Mouse (Mus musculus) small intestine, adult 2 months (tissue): Measurements from ENCODE around the gene Efhd1. TPM values are rescaled to one million over a fixed set of nuclear protein-coding genes. Genes with fewer than 3 reads are reported as not detected.

Source experiments
- H3K27ac ChIP-seq: fragments of 200-500 bp; 2 replicates; pipeline ENCODE4 v1.5.1; 2012; ENCODE audit warnings: low read depth, low read length, control low read depth, inconsistent platforms; ENCODE audit not compliant: insufficient read depth
- H3K27me3 ChIP-seq: fragments of 200-500 bp; 2 replicates; pipeline ENCODE4 v1.6.1; 2012; ENCODE audit warnings: mild to moderate bottlenecking, moderate library complexity, low read length, inconsistent platforms; ENCODE audit not compliant: control insufficient read depth, insufficient read depth
- H3K36me3 ChIP-seq: fragments of 200-500 bp; 2 replicates; pipeline ENCODE4 v1.6.1; 2012; ENCODE audit warnings: mild to moderate bottlenecking, low read length, control low read depth, inconsistent platforms; ENCODE audit not compliant: control insufficient read depth, insufficient read depth
- H3K4me1 ChIP-seq: fragments of 200-500 bp; 2 replicates; pipeline ENCODE4 v1.6.1; 2012; ENCODE audit warnings: low read length, inconsistent platforms, mixed read lengths; ENCODE audit not compliant: control insufficient read depth, insufficient read depth, insufficient read length
- H3K4me3 ChIP-seq: fragments of 200-500 bp; 2 replicates; pipeline ENCODE4 v1.5.1; 2012; ENCODE audit warnings: low read depth, mild to moderate bottlenecking, control low read depth, inconsistent platforms, low read length, moderate library complexity
- CTCF ChIP-seq: fragments of 200-500 bp; IDR thresholded peaks from 2 replicates; pipeline ENCODE4 v1.5.1; 2012; ENCODE audit warnings: low read depth, mild to moderate bottlenecking, control low read depth, inconsistent platforms, low read length, moderate library complexity, mixed read lengths; ENCODE audit not compliant: insufficient replicate concordance, insufficient read length; ENCODE audit errors: extremely low read depth
- POLR2A ChIP-seq: fragments of 200-500 bp; IDR thresholded peaks from 2 replicates; pipeline ENCODE4 v1.6.1; 2012; ENCODE audit warnings: low read depth, mild to moderate bottlenecking, control low read depth, inconsistent platforms, low read length, moderate library complexity
- WGBS: fragments of 180-500 bp; shearing (Covaris S2); methylation state at CpG from one replicate; pipeline ENCODE4 v1.1.7; 2018; 5-methylcytosine and 5-hydroxymethylcytosine counted together
- polyA plus RNA-seq: library from polyadenylated mRNA; depleted of rRNA; stranded (reverse); fragments of >200 nt; gene quantifications from 2 replicates; pipeline ENCODE4 v1.2.3, GENCODE M21; 2012; rRNA removed

Gene Efhd1
- polyA plus RNA-seq, 1 experiment: 1.5 TPM

DNA sequence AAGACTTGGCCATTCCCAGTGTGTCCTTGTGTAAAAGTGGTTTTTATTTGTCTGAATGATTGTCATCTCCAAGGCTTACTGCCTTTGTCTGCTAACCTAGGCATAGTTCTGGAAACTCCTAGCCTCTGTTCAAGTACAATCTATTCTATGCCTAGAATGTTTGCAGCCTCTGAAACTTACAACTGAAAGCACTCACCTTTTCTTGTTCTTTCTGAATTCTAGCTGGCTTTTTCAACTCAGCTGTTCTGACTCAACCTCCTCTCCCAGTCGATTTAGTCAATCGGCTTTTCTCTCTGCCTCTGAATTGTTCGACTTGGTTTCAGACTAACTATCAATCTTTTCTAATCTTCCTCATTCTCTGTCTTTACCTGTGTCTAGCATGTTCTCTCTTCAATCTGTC, 58.6 kb downstream of the Efhd1 start:
- Histone ChIP-seq H3K4me1 (peaks cover 5% of the 10 kb centered on the region), H3K27ac (no peak overlapping the region), H3K36me3 (no peaks in the 10 kb centered on the region), H3K27me3 (no peaks in the 10 kb centered on the region), H3K4me3 (no peak overlapping the region)
- WGBS: 97% methylated on average over 3 of the region's 3 CpGs
- TF ChIP-seq POLR2A (no peak), CTCF (no peak)

DNA sequence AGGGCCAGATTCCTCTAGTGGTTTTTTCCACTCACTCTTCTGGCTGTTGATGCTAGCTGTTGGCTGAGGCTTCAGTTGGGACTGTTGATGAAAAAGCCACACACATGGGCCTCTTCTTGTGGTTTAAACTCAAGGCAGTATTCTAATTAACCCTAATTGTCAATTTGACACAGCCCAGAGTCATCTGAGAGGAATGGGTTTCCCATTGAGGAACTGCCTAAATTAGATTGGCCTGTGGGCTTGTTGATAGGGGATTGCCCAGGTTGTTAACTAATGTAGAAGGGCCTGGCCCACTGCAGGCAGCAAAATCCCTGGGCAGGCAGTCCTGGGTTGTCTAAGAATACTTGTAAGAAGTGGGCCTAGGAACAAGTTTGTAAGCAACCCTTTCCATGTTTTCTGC, 60.5 kb downstream of the Efhd1 start:
- TF ChIP-seq POLR2A (no peak), CTCF (no peak)
- Histone ChIP-seq H3K27ac (no peak overlapping the region), H3K4me3 (no peak overlapping the region), H3K4me1 (peaks cover 7% of the 10 kb centered on the region), H3K27me3 (no peaks in the 10 kb centered on the region), H3K36me3 (0 out of 2 replicates have a peak, but pooled peaks cover under 1% of the 10 kb centered on the region)

DNA sequence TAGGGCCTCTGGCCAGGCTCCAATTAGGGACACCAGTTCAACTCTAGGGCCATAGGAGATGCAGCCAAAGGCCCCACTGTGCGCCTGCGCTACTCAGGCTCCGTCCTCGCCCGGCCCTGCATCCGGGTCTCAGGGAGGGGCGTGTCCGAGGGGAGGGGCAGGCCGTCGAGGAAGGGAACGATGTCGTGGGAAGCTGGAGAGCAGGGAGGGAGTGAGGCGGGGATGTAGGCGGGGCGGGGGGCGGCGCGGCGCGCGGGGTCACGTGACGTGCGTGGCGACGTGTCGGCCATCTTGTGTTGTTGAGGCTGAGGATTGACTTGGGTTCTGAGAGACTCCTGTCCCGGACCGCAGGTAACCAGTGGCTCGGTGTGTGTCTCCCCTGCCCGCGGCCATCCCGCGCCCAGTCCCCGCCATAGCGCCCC, 62.6 kb downstream of the Efhd1 start, which contains the start of gene Gigyf2:
Gigyf2 (plus strand) TSS at position 257 of the 422 bp plus-strand sequence.
- H3K4me3 ChIP-seq: peak within 1 kb of the TSS; percentile 99
- TF ChIP-seq POLR2A (peak; percentile 70; the same call in 1 of the 2 replicates), CTCF (no peak)
- peaks cover 6% of the 10 kb centered on the region; the same call in 1 of the 2 replicates for H3K36me3 ChIP-seq
- WGBS: under 1% methylated on average over 36 of the region's 36 CpGs
- peaks cover 7% of the 10 kb centered on the region for H3K4me1 ChIP-seq
- no peaks in the 10 kb centered on the region for H3K27me3 ChIP-seq
- H3K27ac ChIP-seq: peak within 1 kb of the TSS; percentile 25

DNA sequence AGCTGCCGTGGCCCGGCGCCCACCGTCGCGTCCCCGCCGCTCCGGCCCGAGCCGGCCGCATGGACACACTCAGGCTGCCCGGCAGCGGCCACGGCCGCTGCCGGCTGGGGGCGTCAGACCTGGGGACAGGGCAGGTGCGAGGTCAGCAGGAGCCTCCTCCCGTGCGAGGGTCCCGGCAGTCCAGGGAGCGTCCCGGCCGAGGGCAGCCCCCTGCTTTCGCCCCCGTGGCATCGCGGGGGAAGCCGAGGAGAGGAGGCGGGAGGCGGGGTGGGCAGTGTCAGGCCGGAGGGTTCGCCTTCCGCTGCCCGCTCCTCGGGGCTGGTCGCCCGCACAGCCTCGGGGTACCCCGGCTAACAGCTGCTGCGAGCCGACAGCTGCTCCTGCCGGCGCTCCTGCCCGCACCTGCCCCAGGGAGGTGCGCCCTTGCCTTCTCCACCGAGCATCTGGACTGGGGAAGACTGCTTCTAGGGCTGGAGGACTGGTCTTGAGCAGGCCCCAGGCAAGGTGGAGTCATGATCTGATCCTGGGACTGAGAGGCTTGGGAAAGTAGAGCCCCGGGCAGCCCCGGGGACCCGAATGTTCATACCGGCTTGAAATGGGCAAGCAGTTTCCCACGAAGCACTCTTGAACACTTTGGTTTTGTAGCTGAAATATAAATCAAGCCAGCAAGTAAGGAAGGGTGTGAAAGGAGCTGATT, 63.1 kb downstream of the Efhd1 start:
- Histone ChIP-seq H3K36me3 (peaks cover 7% of the 10 kb centered on the region; the same call in 1 of the 2 replicates), H3K27me3 (no peaks in the 10 kb centered on the region), H3K4me3 (peak overlapping the region; percentile 99), H3K27ac (peak overlapping the region; percentile 25), H3K4me1 (peaks cover 7% of the 10 kb centered on the region)
- TF ChIP-seq POLR2A (no peak; the same call in 1 of the 2 replicates), CTCF (no peak)
- WGBS: under 1% methylated on average over 53 of the region's 53 CpGs

DNA sequence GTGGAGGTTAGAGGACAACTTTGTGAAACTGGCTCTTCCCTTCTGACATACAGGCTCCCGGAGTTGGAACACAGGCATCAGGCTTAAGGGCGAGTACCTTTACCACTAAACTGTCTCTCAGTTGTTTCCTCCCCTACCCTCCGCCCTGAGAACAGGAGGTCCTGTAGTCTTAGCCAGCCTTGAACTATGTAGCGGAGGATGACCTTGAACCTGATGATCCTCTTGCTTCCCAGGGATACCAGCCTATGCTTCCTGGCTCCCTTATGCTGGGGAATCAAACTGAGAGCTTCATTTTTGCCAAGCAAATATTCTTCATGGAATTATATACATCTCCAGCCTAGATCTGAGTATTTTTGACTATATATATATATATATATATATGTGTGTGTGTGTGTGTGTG, 67.6 kb downstream of the Efhd1 start:
- no peak overlapping the region for H3K4me3 ChIP-seq

DNA sequence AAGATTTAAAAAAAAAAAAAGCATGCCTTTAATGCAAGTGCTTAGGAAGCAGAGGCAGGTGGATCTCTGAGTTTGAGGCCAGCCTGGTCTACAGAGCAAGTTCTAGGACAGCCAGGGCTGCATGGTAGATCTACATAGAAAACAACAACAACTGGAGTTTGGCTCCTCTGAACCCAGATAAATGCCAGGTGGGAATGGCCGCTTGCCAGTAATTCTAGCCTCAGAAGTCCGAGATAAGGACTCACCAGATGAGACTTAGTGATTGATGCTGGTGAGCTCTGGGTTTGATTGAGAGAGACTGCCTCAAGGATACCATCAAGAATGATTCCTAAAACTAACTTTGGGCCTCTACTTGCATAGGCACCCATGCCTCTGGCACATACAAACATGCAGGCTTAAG, 86.4 kb downstream of the Efhd1 start:
- Histone ChIP-seq H3K27ac (no peak overlapping the region), H3K27me3 (no peaks in the 10 kb centered on the region), H3K4me1 (no peaks in the 10 kb centered on the region), H3K4me3 (no peak overlapping the region), H3K36me3 (peaks cover 12% of the 10 kb centered on the region)
- TF ChIP-seq CTCF (no peak), POLR2A (no peak)
- 28% methylated on average over 2 of the region's 2 CpGs for WGBS

More for the DNA sequence above, 67.6 kb downstream of the Efhd1 start:
- WGBS: 87% methylated on average over 4 of the region's 4 CpGs
- TF ChIP-seq CTCF (no peak), POLR2A (no peak)
- Histone ChIP-seq H3K27ac (no peak overlapping the region), H3K36me3 (peaks cover 25% of the 10 kb centered on the region), H3K27me3 (no peaks in the 10 kb centered on the region), H3K4me1 (peaks cover 2% of the 10 kb centered on the region; the same call in 1 of the 2 replicates)

DNA sequence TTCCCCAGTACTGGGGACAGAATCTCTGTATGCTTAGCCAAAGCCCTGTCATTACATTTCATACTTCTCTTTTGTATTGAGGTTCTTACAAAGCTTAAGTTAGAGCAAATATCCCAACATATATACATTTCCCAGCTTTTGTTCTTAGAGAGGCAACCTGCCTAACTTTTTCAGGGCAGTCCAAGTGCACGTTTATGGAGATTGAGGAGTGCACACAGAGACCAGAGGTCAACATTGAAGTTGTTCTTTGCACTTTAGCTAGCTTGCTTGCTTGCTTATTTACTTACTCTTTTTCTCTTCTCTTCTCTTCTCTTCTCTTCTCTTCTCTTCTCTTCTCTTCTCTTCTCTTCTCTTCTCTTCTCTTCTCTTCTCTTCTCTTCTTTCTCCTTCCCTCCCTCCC, 96.1 kb downstream of the Efhd1 start:
- 24% methylated on average over 1 of the region's 1 CpGs for WGBS
- H3K27ac ChIP-seq: no peak overlapping the region
- H3K27me3 ChIP-seq: no peaks in the 10 kb centered on the region
- no peak overlapping the region for H3K4me3 ChIP-seq
- TF ChIP-seq CTCF: no peak
- no peak for TF ChIP-seq POLR2A
- H3K36me3 ChIP-seq: peaks cover 11% of the 10 kb centered on the region
- H3K4me1 ChIP-seq: no peaks in the 10 kb centered on the region

Other genes starting within 250 kb of the Efhd1 start
- gene Alppl2, start 174.4 kb upstream of the Efhd1 start, polyA plus RNA-seq: 1.9 and 7.3 TPM in 2 replicates
- gene Alpi, start 162.8 kb upstream of the Efhd1 start, polyA plus RNA-seq: 2,031 and 4,686 TPM in 2 replicates
- 13.5 and 5,678 TPM in 2 replicates for gene Akp3, start 139.4 kb upstream of the Efhd1 start, polyA plus RNA-seq
- gene Ecel1, start 107.8 kb upstream of the Efhd1 start, polyA plus RNA-seq: 0.22 and 1.7 TPM in 2 replicates
- gene Prss56, start 81.0 kb upstream of the Efhd1 start, polyA plus RNA-seq: not detected in 2 replicates
- 0.05 and 0.33 TPM in 2 replicates for gene Chrnd, start 73.8 kb upstream of the Efhd1 start, polyA plus RNA-seq
- not detected in 2 replicates for gene Chrng, start 59.7 kb upstream of the Efhd1 start, polyA plus RNA-seq
- gene Eif4e2, start 50.4 kb upstream of the Efhd1 start, polyA plus RNA-seq: 11.3 and 16.5 TPM in 2 replicates
- 10.8 and 26.0 TPM in 2 replicates for gene Gigyf2, start 62.6 kb downstream of the Efhd1 start, polyA plus RNA-seq
- 0.09 and 7.4 TPM in 2 replicates for gene Kcnj13, start 130.4 kb downstream of the Efhd1 start, polyA plus RNA-seq
- gene Snorc, start 205.9 kb downstream of the Efhd1 start, polyA plus RNA-seq: 0.41 TPM in 1 of 2 replicates, not detected in the other
- gene Neu2, start 245.5 kb downstream of the Efhd1 start, polyA plus RNA-seq: 1.1 and 2.1 TPM in 2 replicates